Mouse (Mus musculus): ENCODE results near the gene 1700016D06Rik.

1700016D06Rik gene

DNA sequence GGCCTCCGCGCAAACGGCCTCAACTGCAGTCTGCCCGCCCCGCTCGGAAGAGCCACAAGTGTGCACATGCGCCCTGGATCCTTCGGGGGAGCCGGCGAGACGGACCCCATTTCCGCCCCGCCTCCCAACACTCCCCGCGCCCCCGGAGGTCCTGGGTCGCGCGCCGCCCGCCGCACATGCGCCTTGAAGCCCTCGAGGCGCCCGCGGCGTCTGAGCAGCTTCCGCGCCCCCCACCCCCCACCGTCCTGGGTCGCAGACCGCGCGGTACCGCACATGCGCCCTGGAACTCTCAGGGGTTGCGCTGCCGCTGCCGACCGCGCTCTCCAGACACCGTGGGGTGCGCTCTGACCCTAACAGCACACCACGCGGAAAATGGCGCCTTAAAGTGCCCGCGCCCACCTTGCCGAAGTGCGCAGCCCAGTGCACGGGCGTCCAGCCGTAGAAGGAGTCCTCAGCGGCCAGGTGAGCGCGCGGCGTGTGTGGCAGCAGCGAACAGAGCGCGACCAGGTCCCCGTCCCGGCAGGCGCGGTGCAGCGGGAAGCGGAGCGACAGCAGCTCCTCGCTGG lies 65.8 kb downstream of the 1700016D06Rik start:
- peak; percentile 60 for DNase-seq (ENCODE audit: low read depth, low spot score)

DNA sequence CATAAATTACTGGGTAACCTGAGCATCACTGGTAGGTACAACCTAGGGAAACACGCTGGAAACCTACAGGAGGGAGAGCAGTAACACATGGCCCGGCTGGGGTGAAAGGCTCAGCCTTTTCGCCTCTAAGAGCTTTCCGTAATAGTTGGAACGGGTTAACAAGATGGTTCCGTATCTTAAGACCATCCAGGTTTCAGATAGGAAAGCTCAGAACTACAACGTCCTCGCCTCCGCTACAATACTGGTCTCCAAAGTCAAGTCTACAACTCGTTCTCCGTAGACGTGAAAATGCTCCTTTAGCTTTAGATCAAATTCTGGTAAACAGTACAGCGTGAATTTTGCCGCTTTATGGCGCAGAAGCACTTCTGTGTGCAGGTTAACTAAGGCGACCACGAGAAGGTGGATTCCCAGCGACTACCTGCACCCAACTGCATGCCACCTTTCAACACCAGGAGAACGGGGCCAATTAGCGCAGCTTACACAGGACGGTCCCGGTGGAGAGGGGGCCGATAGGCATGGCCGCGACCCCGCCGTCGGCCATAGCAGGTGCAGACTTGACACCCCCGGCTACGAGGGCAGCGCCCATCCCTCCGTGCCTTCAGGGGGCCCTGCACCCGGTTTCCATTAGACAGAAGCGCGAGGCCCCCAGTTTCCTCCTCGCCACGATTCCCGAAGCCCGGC lies 66.4 kb downstream of the 1700016D06Rik start:
- DNase-seq (ENCODE audit: low read depth, low spot score), result no peak

DNA sequence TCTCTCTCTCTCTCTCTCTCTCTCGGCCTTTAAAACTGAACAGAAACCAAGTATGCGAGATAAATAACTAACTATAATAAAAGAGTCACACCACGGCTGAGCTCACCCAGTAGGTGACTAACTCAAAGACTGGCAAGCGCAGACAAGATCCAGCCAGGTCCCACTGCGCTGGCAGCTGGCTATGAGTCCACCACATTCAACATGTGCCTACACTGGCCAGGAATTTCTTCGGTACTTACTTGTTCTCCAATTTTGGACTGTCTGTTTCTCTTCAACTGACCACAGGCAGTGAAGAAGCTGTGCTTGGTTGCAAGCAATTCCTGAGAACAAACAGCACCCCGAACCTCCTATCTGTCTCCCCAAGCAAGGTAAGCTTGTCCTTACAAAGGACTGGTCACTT lies 67.4 kb downstream of the 1700016D06Rik start:
- no peak for DNase-seq (ENCODE audit: low read depth, low spot score)

DNA sequence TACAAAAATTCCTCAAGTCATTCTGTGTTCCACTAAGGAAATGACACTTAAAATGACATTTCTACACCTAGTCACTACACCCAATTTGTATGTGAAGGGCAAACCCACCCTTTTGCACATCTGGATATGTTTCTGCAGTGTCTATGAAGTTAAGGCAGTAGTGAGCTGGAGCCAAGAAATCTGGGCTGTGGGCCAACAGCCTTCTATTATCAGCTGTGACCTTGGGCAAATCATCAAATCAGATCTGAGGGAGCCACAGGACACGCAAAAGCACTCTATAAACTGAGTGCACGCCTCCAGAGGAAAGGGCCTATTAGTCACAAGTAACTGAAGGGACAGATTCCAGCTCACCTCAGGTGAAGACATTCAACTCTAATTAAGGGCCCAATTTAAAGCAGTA lies 68.5 kb downstream of the 1700016D06Rik start:
- DNase-seq (ENCODE audit: low read depth, low spot score), result no peak

DNA sequence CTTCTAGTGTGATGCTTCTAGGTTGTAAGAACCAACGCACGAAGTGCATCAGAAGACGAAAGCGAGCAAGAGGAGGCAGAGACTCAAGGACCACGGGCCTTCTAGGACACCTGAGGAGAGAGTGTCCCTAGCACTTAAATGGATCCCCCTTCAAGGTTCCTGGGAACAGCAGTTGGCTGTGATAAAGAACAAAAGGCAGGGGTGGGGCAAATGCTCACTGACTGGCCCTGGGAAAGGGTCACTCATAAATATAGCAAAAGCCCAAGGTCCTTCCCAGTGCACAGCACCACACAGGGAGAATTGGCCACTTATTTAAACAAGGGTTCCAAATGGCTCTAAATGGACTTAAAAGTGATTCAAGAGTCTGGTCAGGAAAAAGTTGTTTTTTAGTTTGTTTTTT lies 71.7 kb downstream of the 1700016D06Rik start:
- no peak for DNase-seq (ENCODE audit: low read depth, low spot score)

DNA sequence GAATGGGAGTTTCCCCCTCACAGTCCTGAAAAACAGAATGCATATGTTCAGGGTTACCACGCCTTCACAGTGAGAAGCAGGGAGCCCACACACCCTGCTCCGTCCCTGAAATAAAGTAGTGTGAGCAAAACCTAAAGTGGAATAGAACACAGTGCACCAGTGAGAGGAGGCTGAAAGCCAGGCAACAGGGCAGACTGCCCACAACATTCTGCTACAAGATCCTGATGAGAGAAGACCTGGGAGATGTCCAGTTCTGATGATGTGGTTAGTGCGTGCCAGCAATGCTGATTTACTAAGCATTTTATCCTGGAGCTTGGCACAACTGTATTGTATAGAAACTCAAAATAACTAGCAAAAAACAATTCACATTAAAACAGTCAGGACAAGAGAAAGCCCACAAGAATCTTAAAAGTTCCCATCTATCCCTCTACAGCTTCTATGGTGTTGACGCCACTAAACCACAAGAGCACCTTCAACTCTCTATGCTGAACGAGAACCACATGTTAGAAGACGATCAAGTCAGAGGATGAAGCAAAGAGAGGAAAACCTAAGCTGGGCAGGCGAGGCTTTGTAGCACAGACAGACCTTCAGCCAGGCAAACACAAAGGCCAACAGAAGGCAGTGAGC lies 72.2 kb downstream of the 1700016D06Rik start:
- no peak for DNase-seq (ENCODE audit: low read depth, low spot score)

DNA sequence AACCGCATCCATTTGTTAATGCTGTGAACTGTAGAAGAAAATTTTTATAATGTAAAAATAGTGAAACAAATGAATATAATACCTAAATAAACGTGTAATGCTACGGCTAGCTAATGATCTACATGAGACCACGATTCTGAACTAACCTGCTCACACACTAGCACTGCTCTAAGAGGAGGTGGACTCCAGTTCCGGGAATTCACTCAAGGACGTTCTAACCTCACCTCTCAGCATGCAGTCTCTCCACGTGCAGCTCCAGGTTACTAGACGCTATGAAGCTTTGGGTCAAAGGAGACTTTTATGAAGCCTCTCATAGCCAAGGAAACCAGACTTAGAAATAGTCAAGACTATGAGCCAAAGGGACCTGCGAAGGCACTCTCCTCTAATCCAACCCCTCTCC lies 73.1 kb downstream of the 1700016D06Rik start:
- DNase-seq (ENCODE audit: low read depth, low spot score), result no peak

DNA sequence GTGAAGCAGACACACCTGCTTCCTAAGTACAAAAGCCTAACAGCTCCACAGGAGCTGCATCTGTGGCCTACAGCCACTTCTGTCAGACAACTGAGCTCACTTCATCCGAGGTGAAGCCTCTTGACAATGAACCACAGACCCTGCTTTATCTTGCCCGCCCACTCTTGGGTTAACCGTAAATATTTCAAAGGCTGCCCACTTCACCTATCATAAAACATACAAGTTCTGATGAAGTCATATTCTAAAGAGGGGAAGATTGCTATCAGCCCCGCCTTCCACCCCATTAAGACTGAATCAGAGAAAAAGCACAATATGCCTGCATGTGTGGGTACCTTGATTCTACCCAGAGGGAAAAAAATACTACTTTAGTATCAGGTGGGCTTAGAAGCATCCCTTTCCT lies 75.8 kb downstream of the 1700016D06Rik start:
- DNase-seq (ENCODE audit: low read depth, low spot score), result no peak

DNA sequence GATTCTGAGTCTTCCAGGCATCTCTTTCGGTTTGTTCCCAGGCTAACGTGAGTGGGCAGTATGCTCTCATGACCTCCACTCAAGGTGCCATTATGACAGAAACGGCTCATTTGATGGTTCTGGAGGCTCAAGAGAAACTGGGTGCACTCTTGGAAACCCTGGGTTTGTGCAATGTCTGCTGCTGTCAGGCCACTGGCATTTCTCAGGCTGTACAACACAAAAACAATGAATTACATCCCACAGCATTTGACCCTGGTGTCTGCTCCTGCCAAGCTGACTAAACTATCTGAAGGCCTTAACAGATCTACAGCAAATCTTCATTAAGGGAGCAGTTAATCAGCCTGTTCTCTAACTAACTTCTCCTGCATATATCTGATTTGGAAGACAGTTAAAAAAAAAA lies 81.8 kb downstream of the 1700016D06Rik start:
- no peak for DNase-seq (ENCODE audit: low read depth, low spot score)

DNA sequence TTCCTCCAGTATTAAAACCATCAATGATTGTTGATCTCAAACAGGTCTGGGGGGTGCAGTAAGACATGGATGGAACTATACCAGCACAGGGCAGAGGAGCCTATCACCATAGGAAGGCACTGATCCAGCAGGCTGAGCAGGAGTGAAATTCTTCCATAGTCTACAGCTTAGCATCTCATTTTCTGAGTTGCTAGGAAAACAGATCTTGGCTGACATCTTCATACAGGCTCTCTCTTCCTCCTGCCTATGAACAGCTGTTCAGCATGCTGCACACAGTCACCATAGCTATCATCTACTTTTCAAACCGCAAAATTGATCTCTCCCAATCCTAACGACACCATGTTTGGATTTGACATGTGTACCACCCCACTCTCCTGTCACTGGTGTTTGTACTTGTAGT lies 82.8 kb downstream of the 1700016D06Rik start:
- DNase-seq (ENCODE audit: low read depth, low spot score), result no peak

DNA sequence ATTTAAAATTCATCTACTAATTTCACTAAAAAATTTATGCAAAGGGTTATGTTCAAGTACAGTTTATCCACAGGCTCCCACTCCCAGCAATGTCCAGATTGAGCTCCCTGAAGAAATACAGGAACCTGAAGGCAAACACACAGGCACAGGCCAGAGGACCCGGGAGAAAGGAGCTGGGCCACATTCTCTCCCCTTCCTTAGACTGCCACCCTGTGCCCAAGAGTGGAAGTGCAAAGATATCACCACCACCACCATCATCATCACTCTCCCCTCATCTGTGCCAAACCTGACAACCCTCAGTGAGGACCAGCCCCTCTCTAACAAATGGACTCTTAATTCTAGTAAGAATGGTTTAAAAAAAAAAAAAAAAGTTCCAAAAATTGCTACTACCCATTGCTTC lies 84.6 kb downstream of the 1700016D06Rik start:
- no peak for DNase-seq (ENCODE audit: low read depth, low spot score)

DNA sequence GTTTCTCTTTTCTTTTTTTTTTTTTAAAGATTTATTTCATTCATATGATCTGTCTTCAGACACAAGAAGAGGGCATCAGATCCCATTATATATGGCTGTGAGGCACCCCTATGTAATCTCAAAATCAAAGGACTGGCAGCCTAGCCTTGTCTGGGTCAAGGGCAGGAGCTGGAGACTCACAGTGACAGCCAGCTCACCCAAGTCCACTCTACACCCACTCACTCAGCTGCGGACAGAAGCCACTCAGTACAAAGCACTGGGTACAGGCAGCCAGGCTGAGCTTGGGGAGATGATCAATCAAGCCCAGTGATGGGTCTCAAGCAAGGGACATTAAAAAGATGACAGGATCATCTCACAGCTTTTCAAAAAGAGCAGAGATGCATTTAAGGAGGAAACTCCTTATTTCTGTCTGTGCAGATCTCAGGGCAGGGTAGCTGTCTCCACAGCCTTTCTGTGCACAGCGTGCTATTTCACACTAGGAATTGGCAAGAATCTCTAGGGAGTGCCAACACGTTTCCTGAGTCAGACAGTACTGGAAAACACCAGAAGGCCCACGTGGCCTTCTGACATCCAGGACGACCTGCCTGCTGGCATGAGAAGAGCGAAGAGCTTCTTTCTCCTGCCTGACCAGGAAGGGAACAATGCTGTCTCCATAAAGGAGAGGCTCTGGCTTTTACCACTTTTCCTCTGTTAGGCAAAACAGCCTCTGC lies 86.6 kb downstream of the 1700016D06Rik start:
- DNase-seq (ENCODE audit: low read depth, low spot score), result no peak

DNA sequence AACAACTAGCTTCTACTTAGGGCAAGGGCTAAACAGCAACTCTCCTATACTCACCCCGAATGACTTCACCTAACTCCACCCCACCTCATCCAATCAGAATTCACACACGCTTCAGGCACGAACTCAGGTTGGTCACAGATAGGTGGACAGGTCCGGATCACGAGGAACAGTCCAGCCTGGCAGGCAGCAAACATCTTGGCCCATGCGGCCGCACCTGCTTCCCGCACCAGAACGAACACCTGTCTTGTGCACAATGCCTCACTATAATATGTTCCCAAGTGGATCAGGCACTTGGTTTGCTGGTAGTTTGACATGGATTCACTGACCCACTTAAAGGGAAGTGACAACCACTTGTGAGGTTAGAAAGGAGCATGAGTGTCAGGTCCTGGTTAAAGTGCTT lies 92.0 kb downstream of the 1700016D06Rik start:
- DNase-seq (ENCODE audit: low read depth, low spot score), result no peak

All from retina, adult 2 months (tissue).